Mouse (Mus musculus): ENCODE data around the gene Zfp42.
A peak's percentile ranks its signal among the peaks of the same experiment; 100 is the strongest.
"Not testable (repeated sequence)": the region's sequence is repeated elsewhere in the genome, so short reads cannot be mapped to it uniquely, and the experiment has no call there.

Gene Zfp42

GRCm38 (mm10) chr8:43306896-43307295 lies at the start of gene Zfp42:
Zfp42 (minus strand) TSS chr8:43306980.
- DNase-seq = no peak

- peak; percentile 8 for DNase-seq
Measured at GRCm38 (mm10) chr8:43356069-43356770, 49.4 kb upstream of the Zfp42 start.

- not testable (repeated sequence) for DNase-seq
Measured at GRCm38 (mm10) chr8:43352241-43352640, 45.5 kb upstream of the Zfp42 start.

GRCm38 (mm10) chr8:43338555-43338954 lies 31.8 kb upstream of the Zfp42 start:
- no peak for DNase-seq

- DNase-seq = peak; percentile 49
Measured at GRCm38 (mm10) chr8:43333465-43333864, 26.7 kb upstream of the Zfp42 start.

GRCm38 (mm10) chr8:43331657-43332056 lies 24.9 kb upstream of the Zfp42 start:
- no peak for DNase-seq

- no peak for DNase-seq
Measured at GRCm38 (mm10) chr8:43329913-43330705, 23.3 kb upstream of the Zfp42 start.

- DNase-seq = no peak
Measured at GRCm38 (mm10) chr8:43328666-43329065, 21.9 kb upstream of the Zfp42 start.

- no peak for DNase-seq
Measured at GRCm38 (mm10) chr8:43320771-43321170, 14.0 kb upstream of the Zfp42 start.

- no peak for DNase-seq
Measured at GRCm38 (mm10) chr8:43308213-43308612, 1.4 kb upstream of the Zfp42 start.

GRCm38 (mm10) chr8:43305676-43306075 lies 1.1 kb downstream of the Zfp42 start:
- DNase-seq = no peak

GRCm38 (mm10) chr8:43299796-43300195 lies 7.0 kb downstream of the Zfp42 start:
- DNase-seq = peak; percentile 4

- DNase-seq = no peak
Measured at GRCm38 (mm10) chr8:43295826-43296225, 11.0 kb downstream of the Zfp42 start.

GRCm38 (mm10) chr8:43294191-43294590 lies 12.6 kb downstream of the Zfp42 start:
- DNase-seq = no peak

GRCm38 (mm10) chr8:43290424-43291111 lies 16.2 kb downstream of the Zfp42 start:
- no peak for DNase-seq

- no peak for DNase-seq
Measured at GRCm38 (mm10) chr8:43289781-43290180, 17.0 kb downstream of the Zfp42 start.

- DNase-seq = no peak
Measured at GRCm38 (mm10) chr8:43288840-43289239, 17.9 kb downstream of the Zfp42 start.

GRCm38 (mm10) chr8:43287456-43287855 lies 19.3 kb downstream of the Zfp42 start:
- DNase-seq = no peak

GRCm38 (mm10) chr8:43283231-43283630 lies 23.5 kb downstream of the Zfp42 start:
- DNase-seq = no peak

- DNase-seq = no peak
Measured at GRCm38 (mm10) chr8:43278397-43278796, 28.4 kb downstream of the Zfp42 start.

GRCm38 (mm10) chr8:43260961-43261360 lies 45.8 kb downstream of the Zfp42 start:
- DNase-seq = no peak

GRCm38 (mm10) chr8:43257886-43258285 lies 48.9 kb downstream of the Zfp42 start:
- no peak for DNase-seq

GRCm38 (mm10) chr8:43255695-43256094 lies 51.1 kb downstream of the Zfp42 start:
- no peak for DNase-seq

- no peak for DNase-seq
Measured at GRCm38 (mm10) chr8:43251653-43252052, 55.1 kb downstream of the Zfp42 start.
